Mouse (Mus musculus): ENCODE measurements around the gene Ebf1.

GRCm38 (mm10) chr11:44733276-44733675 lies 116.2 kb downstream of the Ebf1 start:
- TF ChIP-seq POLR2A (IDR thresholded peaks at IDR 0.05; ENCODE audit: insufficient read depth, low read length) = no peak
- no peak for TF ChIP-seq CTCF (IDR thresholded peaks at IDR 0.05; ENCODE audit: low read depth, low read length)
- no peak for TF ChIP-seq EP300 (IDR thresholded peaks at IDR 0.05; ENCODE audit: insufficient read depth, low read depth, low read length)
